Mouse (Mus musculus): ENCODE measurements around the gene Slc7a4.
"Not testable (repeated sequence)": the region's sequence is repeated elsewhere in the genome, so short reads cannot be mapped to it uniquely, and the experiment has no call there.

The Slc7a4 gene

GRCm38 (mm10) chr16:17561751-17562208 lies 21.2 kb downstream of the Slc7a4 start, which contains the start of gene P2rx6:
P2rx6 (plus strand) TSS chr16:17561885.
- no peak for DNase-seq (ENCODE audit: low spot score in 2 of 2)

GRCm38 (mm10) chr16:17561128-17561750 lies 21.8 kb downstream of the Slc7a4 start, which contains the start of gene Lrrc74b:
Lrrc74b (minus strand) TSS chr16:17561247.
- no peak for DNase-seq (ENCODE audit: low spot score in 2 of 2)

- no peak for DNase-seq (ENCODE audit: low spot score in 2 of 2)
These were observed 23.5 kb downstream of the Slc7a4 start for GRCm38 (mm10) chr16:17559396-17560027.

- no peak for DNase-seq (ENCODE audit: low spot score in 2 of 2)
These were observed 24.2 kb downstream of the Slc7a4 start for GRCm38 (mm10) chr16:17558811-17559210.

GRCm38 (mm10) chr16:17557947-17558480 lies 25.0 kb downstream of the Slc7a4 start:
- DNase-seq (ENCODE audit: low spot score in 2 of 2) = peak; percentile 39 to 67

- no peak for DNase-seq (ENCODE audit: low spot score in 2 of 2)
These were observed 26.1 kb downstream of the Slc7a4 start for GRCm38 (mm10) chr16:17556907-17557306.

GRCm38 (mm10) chr16:17556180-17556579 lies 26.8 kb downstream of the Slc7a4 start:
- DNase-seq (ENCODE audit: low spot score in 2 of 2) = no peak

GRCm38 (mm10) chr16:17554702-17555101 lies 28.3 kb downstream of the Slc7a4 start:
- not testable (repeated sequence) for DNase-seq (ENCODE audit: low spot score in 2 of 2)

- peak; percentile 47 to 70 for DNase-seq (ENCODE audit: low spot score in 2 of 2)
These were observed 28.9 kb downstream of the Slc7a4 start for GRCm38 (mm10) chr16:17553910-17554685.

- no peak for DNase-seq (ENCODE audit: low spot score in 2 of 2)
These were observed 30.2 kb downstream of the Slc7a4 start for GRCm38 (mm10) chr16:17552837-17553236.

- DNase-seq (ENCODE audit: low spot score in 2 of 2) = no peak
These were observed 40.4 kb downstream of the Slc7a4 start for GRCm38 (mm10) chr16:17542632-17543031.

GRCm38 (mm10) chr16:17536584-17536983 lies 46.4 kb downstream of the Slc7a4 start:
- DNase-seq (ENCODE audit: low spot score in 2 of 2) = peak in 1 of 2 experiments; percentile 27

GRCm38 (mm10) chr16:17532676-17533329 lies 50.2 kb downstream of the Slc7a4 start:
- no peak for DNase-seq (ENCODE audit: low spot score in 2 of 2)

- peak; percentile 24 to 26 for DNase-seq (ENCODE audit: low spot score in 2 of 2)
These were observed 50.7 kb downstream of the Slc7a4 start for GRCm38 (mm10) chr16:17532271-17532670.

- DNase-seq (ENCODE audit: low spot score in 2 of 2) = peak; percentile 94 to 96
These were observed 52.2 kb downstream of the Slc7a4 start, which contains the start of gene Thap7 for GRCm38 (mm10) chr16:17530640-17531288. Thap7 (minus strand) TSS chr16:17531136.

- DNase-seq (ENCODE audit: low spot score in 2 of 2) = no peak
These were observed 52.9 kb downstream of the Slc7a4 start for GRCm38 (mm10) chr16:17529981-17530586.

- DNase-seq (ENCODE audit: low spot score in 2 of 2) = no peak
These were observed 54.7 kb downstream of the Slc7a4 start for GRCm38 (mm10) chr16:17528276-17528675.

GRCm38 (mm10) chr16:17527606-17528005 lies 55.4 kb downstream of the Slc7a4 start:
- no peak for DNase-seq (ENCODE audit: low spot score in 2 of 2)

GRCm38 (mm10) chr16:17526223-17526622 lies 56.8 kb downstream of the Slc7a4 start:
- DNase-seq (ENCODE audit: low spot score in 2 of 2) = no peak

- no peak for DNase-seq (ENCODE audit: low spot score in 2 of 2)
These were observed 57.5 kb downstream of the Slc7a4 start for GRCm38 (mm10) chr16:17525524-17525923.

- no peak for DNase-seq (ENCODE audit: low spot score in 2 of 2)
These were observed 58.9 kb downstream of the Slc7a4 start for GRCm38 (mm10) chr16:17524156-17524555.
